Mouse (Mus musculus): ENCODE measurements around the gene Cbx7. TPM values are rescaled to one million over a fixed set of nuclear protein-coding genes. Genes with fewer than 3 reads are reported as not detected.

Gene Cbx7
- total and polyA plus RNA-seq, 2 experiments from 2014 or later = 2.9 to 9.5 TPM

DNA sequence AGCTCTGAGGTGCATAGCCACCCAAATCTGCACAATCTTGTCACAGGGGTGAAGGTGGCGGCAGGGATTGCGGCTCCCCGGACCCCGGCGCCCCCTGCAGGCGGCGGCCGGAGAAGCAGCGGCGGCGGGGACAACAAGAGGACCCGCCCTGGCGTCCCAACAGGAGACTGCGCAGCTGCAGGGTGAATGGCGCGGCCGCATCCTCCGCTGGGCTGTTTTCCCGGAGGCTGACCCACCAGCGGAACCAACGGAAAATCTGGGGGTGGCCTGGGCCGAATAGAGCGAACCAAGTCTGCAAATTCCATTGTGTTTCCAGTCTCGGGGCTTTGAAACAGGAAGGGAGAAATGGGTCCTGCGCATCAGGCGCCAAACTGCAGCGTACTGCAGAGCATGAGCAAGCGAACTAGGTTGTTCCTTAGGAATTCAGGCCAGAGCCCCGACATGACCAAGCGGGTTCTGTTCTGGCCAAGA is 87.5 kb downstream of the Cbx7 start:
- H3K27ac ChIP-seq = peak overlapping the region; percentile 92
- WGBS = under 1% methylated on average over 30 of the region's 30 CpGs
- H3K36me3 ChIP-seq (ENCODE audit: insufficient read depth, low read length) = no peaks in the 10 kb centered on the region
- H3K4me2 ChIP-seq (ENCODE audit: low read depth, low read length) = peak overlapping the region; percentile 51
- H3K4me3 ChIP-seq (ENCODE audit: low read length) = peak overlapping the region; percentile 38
- H3K9me3 ChIP-seq (ENCODE audit: low read length) = no peaks in the 10 kb centered on the region
- H3K27me3 ChIP-seq (ENCODE audit: insufficient read depth, low read length) = no peaks in the 10 kb centered on the region
- H3K9ac ChIP-seq (replicated peaks; ENCODE audit: low read length) = peak overlapping the region; percentile 57
- DNase-seq (ENCODE audit: low spot score) (peak; percentile 96), ATAC-seq (peak; percentile 94)
- H3K4me1 ChIP-seq (ENCODE audit: insufficient read depth, low read length) = peaks cover 5% of the 10 kb centered on the region; the same call in 1 of the 2 replicates
- TF ChIP-seq CTCF (IDR thresholded peaks at IDR 0.05; ENCODE audit: low read depth) = peak; percentile 74

DNA sequence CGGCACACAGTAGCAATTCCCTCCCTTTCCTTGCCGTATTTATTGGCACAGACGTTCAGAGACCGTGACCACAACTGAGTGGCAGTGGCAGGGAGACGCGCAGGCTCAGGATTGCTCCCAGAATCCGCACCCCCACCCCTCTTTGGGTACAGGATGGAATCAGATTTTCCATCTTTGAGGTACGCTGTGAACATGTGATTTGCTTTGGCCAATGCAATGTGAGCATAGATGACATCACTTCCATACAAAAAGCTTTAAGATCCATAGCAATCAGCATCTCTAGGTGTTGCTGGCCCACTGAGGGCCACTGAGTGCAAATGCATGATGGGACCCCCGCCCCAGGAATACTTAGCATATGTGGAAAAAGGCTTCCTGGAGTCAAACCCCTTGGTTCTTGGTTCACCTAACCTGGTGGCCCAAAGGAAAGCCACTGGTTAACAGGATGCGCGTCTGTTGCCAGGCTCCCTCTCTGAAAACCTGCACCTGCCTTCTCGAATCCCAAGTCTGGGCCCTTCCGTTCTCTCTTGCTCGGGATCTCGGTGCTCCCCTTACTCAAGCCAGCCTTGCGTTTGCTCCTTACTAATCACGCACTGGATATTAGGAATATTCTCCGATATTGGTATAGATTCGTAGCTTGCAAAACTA is 88.2 kb downstream of the Cbx7 start:
- H3K27ac ChIP-seq = peak overlapping the region; percentile 92
- peak; percentile 80 for ATAC-seq

GRCm38 (mm10) chr15:79880477-79880876 is 90.4 kb downstream of the Cbx7 start:
- Histone ChIP-seq H3K4me2 (ENCODE audit: low read depth, low read length) (no peak overlapping the region), H3K9ac (replicated peaks; ENCODE audit: low read length) (no peak overlapping the region), H3K27me3 (ENCODE audit: insufficient read depth, low read length) (no peaks in the 10 kb centered on the region), H3K4me3 (ENCODE audit: low read length) (no peak overlapping the region), H3K4me1 (ENCODE audit: insufficient read depth, low read length) (peaks cover 5% of the 10 kb centered on the region; the same call in 1 of the 2 replicates), H3K36me3 (ENCODE audit: insufficient read depth, low read length) (no peaks in the 10 kb centered on the region), H3K27ac (no peak overlapping the region), H3K9me3 (ENCODE audit: low read length) (no peaks in the 10 kb centered on the region)
- ATAC-seq (no peak), DNase-seq (ENCODE audit: low spot score) (no peak)
- WGBS = 78% methylated on average over 3 of the region's 3 CpGs
- TF ChIP-seq CTCF (IDR thresholded peaks at IDR 0.05; ENCODE audit: low read depth) = no peak

More for the DNA sequence above, 88.2 kb downstream of the Cbx7 start:
- H3K36me3 ChIP-seq (ENCODE audit: insufficient read depth, low read length) = no peaks in the 10 kb centered on the region
- 14% methylated on average over 19 of the region's 19 CpGs for WGBS
- H3K4me1 ChIP-seq (ENCODE audit: insufficient read depth, low read length) = peaks cover 5% of the 10 kb centered on the region; the same call in 1 of the 2 replicates
- no peak for TF ChIP-seq CTCF (IDR thresholded peaks at IDR 0.05; ENCODE audit: low read depth)
- H3K9ac ChIP-seq (replicated peaks; ENCODE audit: low read length) = peak overlapping the region; percentile 57; the same call in 1 of the 2 replicates
- no peaks in the 10 kb centered on the region for H3K9me3 ChIP-seq (ENCODE audit: low read length)
- H3K27me3 ChIP-seq (ENCODE audit: insufficient read depth, low read length) = no peaks in the 10 kb centered on the region
- peak; percentile 83 for DNase-seq (ENCODE audit: low spot score)
- peak overlapping the region; percentile 38 for H3K4me3 ChIP-seq (ENCODE audit: low read length)
- H3K4me2 ChIP-seq (ENCODE audit: low read depth, low read length) = peak overlapping the region; percentile 51

- H3K4me1 ChIP-seq (ENCODE audit: insufficient read depth, low read length) = peaks cover 5% of the 10 kb centered on the region; the same call in 1 of the 2 replicates
- 0 out of 2 replicates have a peak overlapping the region, but pooled peaks have one; percentile 13 for H3K9ac ChIP-seq (replicated peaks; ENCODE audit: low read length)
- H3K36me3 ChIP-seq (ENCODE audit: insufficient read depth, low read length) = no peaks in the 10 kb centered on the region
- H3K27ac ChIP-seq = peak overlapping the region; percentile 66; the same call in 1 of the 2 replicates
- no peaks in the 10 kb centered on the region for H3K27me3 ChIP-seq (ENCODE audit: insufficient read depth, low read length)
- 28% methylated on average over 13 of the region's 13 CpGs for WGBS
- TF ChIP-seq CTCF (IDR thresholded peaks at IDR 0.05; ENCODE audit: low read depth) = no peak
- peak overlapping the region; percentile 16; the same call in 1 of the 2 replicates for H3K4me2 ChIP-seq (ENCODE audit: low read depth, low read length)
- peak; percentile 87 for DNase-seq (ENCODE audit: low spot score)
- no peaks in the 10 kb centered on the region for H3K9me3 ChIP-seq (ENCODE audit: low read length)
- no peak overlapping the region for H3K4me3 ChIP-seq (ENCODE audit: low read length)
- no peak for ATAC-seq
These were observed 91.6 kb downstream of the Cbx7 start for GRCm38 (mm10) chr15:79879319-79879718.

DNA sequence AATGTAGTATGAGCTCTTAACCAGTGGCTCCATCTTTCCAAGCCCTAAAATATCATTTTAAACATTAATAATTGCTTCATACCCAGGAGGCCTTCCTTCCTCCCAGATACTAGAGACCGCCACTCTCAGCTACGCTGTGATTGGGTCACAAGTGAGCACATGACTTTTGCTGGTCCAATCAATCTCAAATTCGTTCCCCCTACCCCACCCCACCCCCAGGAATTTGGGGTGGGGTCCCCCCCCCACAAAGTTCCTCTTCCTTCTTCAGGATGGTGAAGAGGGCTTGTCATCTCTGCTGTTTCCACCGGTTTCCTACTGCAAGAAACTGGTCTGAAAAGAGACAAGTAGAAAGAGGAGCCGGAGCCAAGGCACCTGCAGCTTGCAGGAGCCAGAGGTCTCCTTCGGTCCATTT is 92.2 kb downstream of the Cbx7 start:
- peak; percentile 7 for DNase-seq (ENCODE audit: low spot score)
- peak overlapping the region; percentile 66 for H3K27ac ChIP-seq

DNA sequence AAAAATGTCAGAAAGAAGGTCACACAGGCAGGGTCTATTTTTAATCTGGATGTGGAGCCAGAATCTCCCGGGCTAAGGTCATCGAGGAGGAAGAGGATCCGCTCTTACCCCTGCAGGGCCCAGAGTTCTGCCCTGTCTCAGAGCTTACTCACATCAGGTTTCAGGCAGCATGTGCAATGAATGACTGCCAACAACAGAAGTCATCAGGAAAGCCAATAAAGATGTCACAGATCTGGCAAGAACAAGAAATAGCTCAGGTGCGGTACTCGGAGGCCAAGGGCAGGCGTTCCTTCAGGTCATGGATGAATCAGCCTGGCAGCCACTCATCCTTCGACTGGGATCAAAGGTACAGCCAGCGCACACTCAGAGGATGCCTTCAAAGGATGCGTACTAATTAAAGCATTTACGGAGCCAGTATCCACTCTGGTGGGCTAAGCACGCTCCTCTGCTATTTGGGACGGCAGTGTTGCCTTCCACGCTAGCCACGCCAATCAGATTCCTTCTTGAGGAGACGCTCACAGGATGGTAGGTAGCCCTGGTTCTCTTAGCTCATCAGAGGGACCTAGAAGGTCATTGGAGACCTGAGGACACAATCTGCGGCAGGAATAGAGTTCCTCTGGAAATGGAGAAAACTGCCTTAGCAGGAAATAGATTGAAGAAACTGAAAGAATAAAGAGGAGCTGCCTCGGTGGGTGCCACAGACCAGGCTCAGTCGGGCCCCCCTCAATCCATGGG is 95.5 kb downstream of the Cbx7 start:
- 78% methylated on average over 18 of the region's 18 CpGs for WGBS
- no peak overlapping the region for H3K4me2 ChIP-seq (ENCODE audit: low read depth, low read length)
- DNase-seq (ENCODE audit: low spot score) = peak; percentile 24

More for the DNA sequence above, 92.2 kb downstream of the Cbx7 start:
- H3K4me2 ChIP-seq (ENCODE audit: low read depth, low read length) = peak overlapping the region; percentile 16; the same call in 1 of the 2 replicates
- no peak for TF ChIP-seq CTCF (IDR thresholded peaks at IDR 0.05; ENCODE audit: low read depth)
- no peak for ATAC-seq
- H3K4me1 ChIP-seq (ENCODE audit: insufficient read depth, low read length) = peaks cover 5% of the 10 kb centered on the region; the same call in 1 of the 2 replicates
- no peak overlapping the region for H3K4me3 ChIP-seq (ENCODE audit: low read length)
- no peaks in the 10 kb centered on the region for H3K36me3 ChIP-seq (ENCODE audit: insufficient read depth, low read length)
- H3K27me3 ChIP-seq (ENCODE audit: insufficient read depth, low read length) = no peaks in the 10 kb centered on the region
- no peaks in the 10 kb centered on the region for H3K9me3 ChIP-seq (ENCODE audit: low read length)
- no peak overlapping the region for H3K9ac ChIP-seq (replicated peaks; ENCODE audit: low read length)
- WGBS = 53% methylated on average over 6 of the region's 6 CpGs

More for the DNA sequence above, 95.5 kb downstream of the Cbx7 start:
- no peak overlapping the region for H3K4me3 ChIP-seq (ENCODE audit: low read length)
- no peak for TF ChIP-seq CTCF (IDR thresholded peaks at IDR 0.05; ENCODE audit: low read depth)
- H3K4me1 ChIP-seq (ENCODE audit: insufficient read depth, low read length) = peaks cover 5% of the 10 kb centered on the region; the same call in 1 of the 2 replicates
- H3K27ac ChIP-seq = no peak overlapping the region
- H3K36me3 ChIP-seq (ENCODE audit: insufficient read depth, low read length) = no peaks in the 10 kb centered on the region
- H3K9me3 ChIP-seq (ENCODE audit: low read length) = no peaks in the 10 kb centered on the region
- no peak overlapping the region for H3K9ac ChIP-seq (replicated peaks; ENCODE audit: low read length)
- H3K27me3 ChIP-seq (ENCODE audit: insufficient read depth, low read length) = no peaks in the 10 kb centered on the region
- no peak for ATAC-seq

Measured in hindbrain, postnatal 0 days (tissue).